Mouse (Mus musculus) midbrain, embryonic 16.5 days (tissue): ENCODE measurements around the gene Zmynd11. TPM values are rescaled to one million over a fixed set of nuclear protein-coding genes. Genes with fewer than 3 reads are reported as not detected.
A peak's percentile ranks its signal among the peaks of the same experiment; 100 is the strongest.

Source experiments
- ATAC-seq: fragments of 200-750 bp; cut with Nextera tagmentation; 2 replicates; pipeline ENCODE4 v1.8.0; 2017; ENCODE audit warnings: moderate TSS enrichment
- H3K27ac ChIP-seq: fragments of 300-500 bp; sonication (generic); 2 replicates; pipeline ENCODE4 v1.5.1; 2014; ENCODE audit warnings: mild to moderate bottlenecking, low read length, mixed read lengths
- H3K27me3 ChIP-seq: fragments of 300-500 bp; sonication (generic); 2 replicates; pipeline ENCODE4 v1.6.1; 2014; ENCODE audit warnings: low read depth, low read length, mixed read lengths; ENCODE audit not compliant: control insufficient read depth, insufficient read depth
- H3K36me3 ChIP-seq: fragments of 300-500 bp; sonication (generic); 2 replicates; pipeline ENCODE4 v1.6.1; 2014; ENCODE audit warnings: mild to moderate bottlenecking, low read length, moderate library complexity, mixed read lengths; ENCODE audit not compliant: control insufficient read depth, insufficient read depth
- H3K4me1 ChIP-seq: fragments of 300-500 bp; sonication (generic); 2 replicates; pipeline ENCODE4 v1.6.1; 2014; ENCODE audit warnings: mild to moderate bottlenecking, low read length, mixed read lengths; ENCODE audit not compliant: control insufficient read depth, insufficient read depth
- H3K4me2 ChIP-seq: fragments of 300-500 bp; sonication (generic); 2 replicates; pipeline ENCODE4 v1.6.1; 2014; ENCODE audit warnings: mild to moderate bottlenecking, low read length, mixed read lengths
- H3K4me3 ChIP-seq: fragments of 300-500 bp; sonication (generic); 2 replicates; pipeline ENCODE4 v1.5.1; 2014; ENCODE audit warnings: low read depth, mild to moderate bottlenecking, low read length, moderate library complexity, mixed read lengths
- H3K9ac ChIP-seq: fragments of 300-500 bp; sonication (generic); 2 replicates; pipeline ENCODE4 v1.6.1; 2014; ENCODE audit warnings: low read depth, low read length, mixed read lengths
- H3K9me3 ChIP-seq: fragments of 300-500 bp; sonication (generic); replicated peaks from 2 replicates; pipeline ENCODE4 v1.6.1; 2014; ENCODE audit warnings: mild to moderate bottlenecking, low read length, mixed read lengths; ENCODE audit not compliant: control insufficient read depth, poor library complexity, severe bottlenecking
- WGBS: fragments of 180-500 bp; shearing (Covaris S2); extraction: QIAGEN DNeasy Blood & Tissue Kit; methylation state at CpG from one replicate; pipeline ENCODE4 v1.1.7; 2014; 5-methylcytosine and 5-hydroxymethylcytosine counted together
- polyA plus RNA-seq: library from polyadenylated mRNA; unstranded; fragments of >200 nt; fragmentation: Nextera tagmentation; extraction: Ambion mirVana; gene quantifications from 2 replicates; pipeline ENCODE4 v1.2.1, GENCODE M21; 2015

Zmynd11 gene
- polyA plus RNA-seq, 1 experiment from 2014 or later = 185 TPM

- Histone ChIP-seq H3K9ac (no peak overlapping the region), H3K4me2 (no peak overlapping the region), H3K27ac (no peak overlapping the region), H3K27me3 (no peaks in the 10 kb centered on the region), H3K4me1 (0 out of 2 replicates have a peak, but pooled peaks cover 6% of the 10 kb centered on the region), H3K4me3 (no peak overlapping the region), H3K9me3 (no peaks in the 10 kb centered on the region), H3K36me3 (peaks cover 12% of the 10 kb centered on the region; the same call in 1 of the 2 replicates)
- ATAC-seq = no peak
- WGBS = 83% methylated on average over 3 of the region's 3 CpGs
These were observed 112.1 kb downstream of the Zmynd11 start for GRCm38 (mm10) chr13:9653018-9653417.

- H3K36me3 ChIP-seq = peaks cover 4% of the 10 kb centered on the region; the same call in 1 of the 2 replicates
- H3K9ac ChIP-seq = no peak overlapping the region
- H3K4me1 ChIP-seq = 0 out of 2 replicates have a peak, but pooled peaks cover 6% of the 10 kb centered on the region
- no peak overlapping the region for H3K4me3 ChIP-seq
- no peaks in the 10 kb centered on the region for H3K9me3 ChIP-seq
- no peak overlapping the region for H3K4me2 ChIP-seq
- no peaks in the 10 kb centered on the region for H3K27me3 ChIP-seq
- ATAC-seq = no peak
- H3K27ac ChIP-seq = no peak overlapping the region
These were observed 114.5 kb downstream of the Zmynd11 start for GRCm38 (mm10) chr13:9650580-9650979.

GRCm38 (mm10) chr13:9649894-9650293 is 115.2 kb downstream of the Zmynd11 start:
- no peaks in the 10 kb centered on the region for H3K27me3 ChIP-seq
- H3K4me1 ChIP-seq = 0 out of 2 replicates have a peak, but pooled peaks cover 6% of the 10 kb centered on the region
- no peak overlapping the region for H3K27ac ChIP-seq
- no peaks in the 10 kb centered on the region for H3K9me3 ChIP-seq
- no peak overlapping the region for H3K4me3 ChIP-seq
- no peak for ATAC-seq
- no peak overlapping the region for H3K4me2 ChIP-seq
- H3K36me3 ChIP-seq = peaks cover 4% of the 10 kb centered on the region; the same call in 1 of the 2 replicates
- WGBS = 97% methylated on average over 1 of the region's 1 CpGs
- no peak overlapping the region for H3K9ac ChIP-seq

- ATAC-seq = no peak
- WGBS = 95% methylated on average over 13 of the region's 13 CpGs
- Histone ChIP-seq H3K4me1 (0 out of 2 replicates have a peak, but pooled peaks cover 6% of the 10 kb centered on the region), H3K4me3 (no peak overlapping the region), H3K9me3 (no peaks in the 10 kb centered on the region), H3K9ac (no peak overlapping the region), H3K27me3 (no peaks in the 10 kb centered on the region), H3K36me3 (peaks cover 4% of the 10 kb centered on the region; the same call in 1 of the 2 replicates), H3K4me2 (no peak overlapping the region), H3K27ac (no peak overlapping the region)
These were observed 116.4 kb downstream of the Zmynd11 start for GRCm38 (mm10) chr13:9648716-9649115.

- Histone ChIP-seq H3K4me1 (no peaks in the 10 kb centered on the region), H3K36me3 (no peaks in the 10 kb centered on the region), H3K27ac (no peak overlapping the region), H3K9me3 (no peaks in the 10 kb centered on the region), H3K4me3 (no peak overlapping the region), H3K4me2 (no peak overlapping the region), H3K9ac (no peak overlapping the region), H3K27me3 (no peaks in the 10 kb centered on the region)
- WGBS = 72% methylated on average over 3 of the region's 3 CpGs
- ATAC-seq = no peak
These were observed 127.2 kb downstream of the Zmynd11 start for GRCm38 (mm10) chr13:9637949-9638348.

- ATAC-seq = peak; percentile 64; the same call in 1 of the 2 replicates
These were observed 128.6 kb downstream of the Zmynd11 start for GRCm38 (mm10) chr13:9636505-9636904.

GRCm38 (mm10) chr13:9635951-9636350 is 129.2 kb downstream of the Zmynd11 start:
- Histone ChIP-seq H3K9me3 (no peaks in the 10 kb centered on the region), H3K27me3 (no peaks in the 10 kb centered on the region), H3K4me1 (no peaks in the 10 kb centered on the region), H3K4me3 (no peak overlapping the region), H3K27ac (no peak overlapping the region), H3K9ac (no peak overlapping the region), H3K4me2 (no peak overlapping the region), H3K36me3 (no peaks in the 10 kb centered on the region)
- no peak for ATAC-seq
- 86% methylated on average over 2 of the region's 2 CpGs for WGBS

More at GRCm38 (mm10) chr13:9636505-9636904, 128.6 kb downstream of the Zmynd11 start:
- 58% methylated on average over 4 of the region's 4 CpGs for WGBS
- H3K4me3 ChIP-seq = no peak overlapping the region
- H3K9ac ChIP-seq = no peak overlapping the region
- H3K4me2 ChIP-seq = no peak overlapping the region
- H3K27ac ChIP-seq = no peak overlapping the region
- no peaks in the 10 kb centered on the region for H3K27me3 ChIP-seq
- H3K4me1 ChIP-seq = no peaks in the 10 kb centered on the region
- no peaks in the 10 kb centered on the region for H3K36me3 ChIP-seq
- H3K9me3 ChIP-seq = no peaks in the 10 kb centered on the region
